Mouse (Mus musculus) bone marrow macrophage, adult 2 months (primary cell): ENCODE measurements around the gene Scgb2a2.

Experiments used
- CTCF ChIP-seq: IDR thresholded peaks from 2 replicates; pipeline ENCODE4 v1.5.1; 2012; ENCODE audit warnings: low read depth, mild to moderate bottlenecking, low read length, moderate library complexity
- POLR2A ChIP-seq: IDR thresholded peaks from 2 replicates; pipeline ENCODE4 v1.6.1; 2012; ENCODE audit warnings: mild to moderate bottlenecking, low read depth, low read length, borderline replicate concordance

- no peak for TF ChIP-seq CTCF
- no peak for TF ChIP-seq POLR2A
These were observed 17.5 kb downstream of the Scgb2a2 start for GRCm38 (mm10) chr19:9864856-9865255.
